Mouse (Mus musculus) heart, embryonic 11.5 days (tissue): ENCODE data around the gene Phactr3. TPM values are rescaled to one million over a fixed set of nuclear protein-coding genes. Genes with fewer than 3 reads are reported as not detected.
A peak's percentile ranks its signal among the peaks of the same experiment; 100 is the strongest.

Experiments used
- ATAC-seq: fragments of 200-750 bp; cut with Nextera tagmentation; replicated peaks from 2 replicates; pipeline ENCODE4 v1.8.0; 2017; ENCODE audit warnings: moderate library complexity; ENCODE audit not compliant: insufficient number of reproducible peaks, low FRiP score, low TSS enrichment
- H3K27ac ChIP-seq: fragments of 300-500 bp; sonication (generic); 2 replicates; pipeline ENCODE4 v1.5.1; 2014; ENCODE audit warnings: mild to moderate bottlenecking, low read depth, low read length
- H3K27me3 ChIP-seq: fragments of 300-500 bp; sonication (generic); 2 replicates; pipeline ENCODE4 v1.6.1; 2014; ENCODE audit warnings: mild to moderate bottlenecking, low read length, mixed read lengths; ENCODE audit not compliant: control insufficient read depth, insufficient read depth
- H3K36me3 ChIP-seq: fragments of 300-500 bp; sonication (generic); 2 replicates; pipeline ENCODE4 v1.6.1; 2014; ENCODE audit warnings: mild to moderate bottlenecking, low read length, moderate library complexity, mixed read lengths; ENCODE audit not compliant: control insufficient read depth, insufficient read depth
- H3K4me1 ChIP-seq: fragments of 300-500 bp; sonication (generic); 2 replicates; pipeline ENCODE4 v1.6.1; 2014; ENCODE audit warnings: low read length; ENCODE audit not compliant: control insufficient read depth, insufficient read depth
- H3K4me2 ChIP-seq: fragments of 300-500 bp; sonication (generic); 2 replicates; pipeline ENCODE4 v1.6.1; 2014; ENCODE audit warnings: mild to moderate bottlenecking, moderate library complexity
- H3K4me3 ChIP-seq: fragments of 300-500 bp; sonication (generic); 2 replicates; pipeline ENCODE4 v1.5.1; 2014; ENCODE audit warnings: low read depth, low read length
- H3K9ac ChIP-seq: fragments of 300-500 bp; sonication (generic); 2 replicates; pipeline ENCODE4 v1.6.1; 2014; ENCODE audit warnings: mild to moderate bottlenecking, low read depth, low read length, moderate library complexity
- H3K9me3 ChIP-seq: fragments of 300-500 bp; sonication (generic); replicated peaks from 2 replicates; pipeline ENCODE4 v1.6.1; 2016; ENCODE audit warnings: low read length; ENCODE audit not compliant: control insufficient read depth
- WGBS: fragments of 180-500 bp; shearing (Covaris S2); extraction: QIAGEN DNeasy Blood & Tissue Kit; methylation state at CpG from one replicate; pipeline ENCODE4 v1.1.7; 2014; ENCODE audit not compliant: insufficient replicate concordance; 5-methylcytosine and 5-hydroxymethylcytosine counted together
- polyA plus RNA-seq: library from polyadenylated mRNA; unstranded; fragments of >200 nt; fragmentation: Nextera tagmentation; extraction: Ambion mirVana; gene quantifications from 2 replicates; pipeline ENCODE4 v1.2.1, GENCODE M21; 2014

The Phactr3 gene
- polyA plus RNA-seq, 1 experiment from 2014 or later: 11.7 TPM

- H3K4me2 ChIP-seq: no peak overlapping the region
- H3K4me3 ChIP-seq: no peak overlapping the region
- WGBS: 58% methylated on average over 9 of the region's 9 CpGs
- H3K27ac ChIP-seq: no peak overlapping the region
- H3K36me3 ChIP-seq: no peaks in the 10 kb centered on the region
- H3K9me3 ChIP-seq: no peaks in the 10 kb centered on the region
- no peak for ATAC-seq
- H3K9ac ChIP-seq: no peak overlapping the region
- peaks cover 8% of the 10 kb centered on the region for H3K4me1 ChIP-seq
- H3K27me3 ChIP-seq: no peaks in the 10 kb centered on the region
These were observed 74.1 kb downstream of the Phactr3 start for GRCm38 (mm10) chr2:178192881-178193280.

GRCm38 (mm10) chr2:178193445-178193844, 74.7 kb downstream of the Phactr3 start:
- Histone ChIP-seq H3K9ac (no peak overlapping the region), H3K36me3 (no peaks in the 10 kb centered on the region), H3K27me3 (no peaks in the 10 kb centered on the region), H3K4me2 (no peak overlapping the region), H3K27ac (no peak overlapping the region), H3K4me1 (peaks cover 8% of the 10 kb centered on the region), H3K4me3 (no peak overlapping the region), H3K9me3 (no peaks in the 10 kb centered on the region)
- ATAC-seq: no peak
- WGBS: 63% methylated on average over 2 of the region's 2 CpGs

GRCm38 (mm10) chr2:178194908-178195307, 76.1 kb downstream of the Phactr3 start:
- WGBS: 25% methylated on average over 5 of the region's 5 CpGs
- no peaks in the 10 kb centered on the region for H3K9me3 ChIP-seq
- ATAC-seq: no peak
- H3K36me3 ChIP-seq: no peaks in the 10 kb centered on the region
- H3K4me2 ChIP-seq: no peak overlapping the region
- no peak overlapping the region for H3K4me3 ChIP-seq
- no peak overlapping the region for H3K9ac ChIP-seq
- no peaks in the 10 kb centered on the region for H3K27me3 ChIP-seq
- H3K27ac ChIP-seq: no peak overlapping the region
- peaks cover 8% of the 10 kb centered on the region for H3K4me1 ChIP-seq

- no peak overlapping the region for H3K27ac ChIP-seq
- H3K4me3 ChIP-seq: no peak overlapping the region
- no peaks in the 10 kb centered on the region for H3K9me3 ChIP-seq
- ATAC-seq: no peak
- no peaks in the 10 kb centered on the region for H3K27me3 ChIP-seq
- H3K4me2 ChIP-seq: no peak overlapping the region
- peaks cover 8% of the 10 kb centered on the region for H3K4me1 ChIP-seq
- 79% methylated on average over 6 of the region's 6 CpGs for WGBS
- H3K36me3 ChIP-seq: no peaks in the 10 kb centered on the region
- H3K9ac ChIP-seq: no peak overlapping the region
These were observed 77.3 kb downstream of the Phactr3 start for GRCm38 (mm10) chr2:178196038-178196437.

- Histone ChIP-seq H3K4me2 (no peak overlapping the region), H3K4me3 (no peak overlapping the region), H3K4me1 (peaks cover 8% of the 10 kb centered on the region), H3K27me3 (no peaks in the 10 kb centered on the region), H3K9me3 (no peaks in the 10 kb centered on the region), H3K36me3 (no peaks in the 10 kb centered on the region), H3K27ac (no peak overlapping the region), H3K9ac (no peak overlapping the region)
- peak; percentile 56 for ATAC-seq
- 64% methylated on average over 1 of the region's 1 CpGs for WGBS
These were observed 78.8 kb downstream of the Phactr3 start for GRCm38 (mm10) chr2:178197542-178197941.

GRCm38 (mm10) chr2:178204455-178204854, 85.7 kb downstream of the Phactr3 start:
- Histone ChIP-seq H3K9ac (no peak overlapping the region), H3K4me3 (no peak overlapping the region), H3K4me2 (no peak overlapping the region), H3K4me1 (no peaks in the 10 kb centered on the region), H3K27me3 (no peaks in the 10 kb centered on the region), H3K27ac (no peak overlapping the region), H3K9me3 (no peaks in the 10 kb centered on the region), H3K36me3 (no peaks in the 10 kb centered on the region)
- ATAC-seq: no peak
- 77% methylated on average over 10 of the region's 10 CpGs for WGBS

- 47% methylated on average over 5 of the region's 5 CpGs for WGBS
- H3K36me3 ChIP-seq: no peaks in the 10 kb centered on the region
- peak overlapping the region; percentile 65 for H3K27ac ChIP-seq
- no peaks in the 10 kb centered on the region for H3K27me3 ChIP-seq
- H3K4me3 ChIP-seq: no peak overlapping the region
- no peak overlapping the region for H3K9ac ChIP-seq
- ATAC-seq: peak; percentile 55
- no peaks in the 10 kb centered on the region for H3K9me3 ChIP-seq
- no peaks in the 10 kb centered on the region for H3K4me1 ChIP-seq
- H3K4me2 ChIP-seq: no peak overlapping the region
These were observed 89.4 kb downstream of the Phactr3 start for GRCm38 (mm10) chr2:178208186-178208600.

- Histone ChIP-seq H3K27ac (no peak overlapping the region), H3K4me1 (no peaks in the 10 kb centered on the region), H3K4me3 (no peak overlapping the region), H3K27me3 (no peaks in the 10 kb centered on the region), H3K4me2 (no peak overlapping the region), H3K9ac (no peak overlapping the region), H3K36me3 (no peaks in the 10 kb centered on the region), H3K9me3 (no peaks in the 10 kb centered on the region)
- WGBS: 97% methylated on average over 2 of the region's 2 CpGs
- ATAC-seq: no peak
These were observed 95.1 kb downstream of the Phactr3 start for GRCm38 (mm10) chr2:178213826-178214225.

- Histone ChIP-seq H3K36me3 (no peaks in the 10 kb centered on the region), H3K4me2 (no peak overlapping the region), H3K27me3 (no peaks in the 10 kb centered on the region), H3K9me3 (no peaks in the 10 kb centered on the region), H3K9ac (no peak overlapping the region), H3K4me1 (peaks cover 3% of the 10 kb centered on the region; the same call in 1 of the 2 replicates), H3K4me3 (no peak overlapping the region), H3K27ac (no peak overlapping the region)
- 79% methylated on average over 1 of the region's 1 CpGs for WGBS
- ATAC-seq: no peak
These were observed 95.8 kb downstream of the Phactr3 start for GRCm38 (mm10) chr2:178214531-178214930.
